Mouse (Mus musculus) gastrocnemius, postnatal 14 days (tissue): ENCODE results near the gene Tlcd2. TPM values are rescaled to one million over a fixed set of nuclear protein-coding genes. Genes with fewer than 3 reads are reported as not detected.
A peak's percentile ranks its signal among the peaks of the same experiment; 100 is the strongest.

Source experiments
- DNase-seq: peaks from one replicate; pipeline ENCODE4 v3.0.0; 2021; ENCODE audit warnings: mixed read lengths
- intact Hi-C: fragments of 180-260 bp; cut with DNase I; formaldehyde crosslinking; loops from one replicate; pipeline ENCODE4 v1.15.1; 2025; ENCODE audit warnings: low total_unique reads
- total RNA-seq, 2 experiments: library from RNA; stranded (reverse); gene quantifications; 2 replicates each; pipeline ENCODE4 v1.2.3; 2021

The Tlcd2 gene
- total RNA-seq, 2 experiments from 2014 or later = 17.3 to 23.0 TPM

DNA sequence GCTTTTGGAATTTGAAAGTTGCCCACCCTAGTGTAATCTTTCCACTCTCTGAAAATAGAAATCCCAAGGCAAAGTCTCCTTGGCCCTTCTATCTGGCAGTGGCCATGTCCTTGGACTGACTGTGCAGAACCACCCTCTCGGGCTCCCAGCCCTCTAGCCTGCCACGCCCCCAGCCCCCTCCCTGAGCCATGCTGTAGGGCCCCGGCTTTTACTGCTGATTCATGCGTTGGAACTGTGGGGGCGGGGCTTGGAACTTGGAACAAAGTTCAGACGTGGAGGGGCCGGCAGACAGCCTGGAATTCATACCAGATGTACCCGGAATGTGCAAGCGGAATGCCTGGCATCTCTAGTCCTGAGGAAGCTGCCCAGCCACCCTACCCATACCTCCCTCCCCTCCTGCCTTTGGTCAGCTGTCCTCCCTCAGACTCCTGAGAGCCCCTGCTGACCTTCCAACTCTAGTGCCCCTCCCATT lies 1.4 kb downstream of the Tlcd2 start:
- peak; percentile 97 for DNase-seq
- intact Hi-C loops = no loop called here

DNA sequence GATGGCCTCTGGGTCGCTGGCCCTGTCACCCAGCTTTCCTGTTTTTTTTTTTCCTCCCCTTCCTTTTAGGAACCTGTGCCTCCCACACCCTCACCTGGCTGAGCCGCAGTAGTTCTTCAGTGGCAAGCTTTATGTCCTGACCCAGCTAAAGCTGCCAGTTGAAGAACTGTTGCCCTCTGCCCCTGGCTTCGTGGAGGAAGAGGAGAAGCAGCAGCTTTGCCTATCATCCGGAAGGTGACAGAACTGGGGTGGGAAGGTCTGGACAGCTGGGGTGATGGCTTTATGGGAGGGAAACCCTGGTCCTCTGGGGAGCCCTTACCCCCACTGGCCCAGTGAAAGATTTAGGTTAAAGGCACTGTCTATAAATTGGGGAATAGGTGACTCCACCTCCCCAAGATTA lies 2.1 kb downstream of the Tlcd2 start:
- DNase-seq = no peak
- intact Hi-C loops = no loop called here

DNA sequence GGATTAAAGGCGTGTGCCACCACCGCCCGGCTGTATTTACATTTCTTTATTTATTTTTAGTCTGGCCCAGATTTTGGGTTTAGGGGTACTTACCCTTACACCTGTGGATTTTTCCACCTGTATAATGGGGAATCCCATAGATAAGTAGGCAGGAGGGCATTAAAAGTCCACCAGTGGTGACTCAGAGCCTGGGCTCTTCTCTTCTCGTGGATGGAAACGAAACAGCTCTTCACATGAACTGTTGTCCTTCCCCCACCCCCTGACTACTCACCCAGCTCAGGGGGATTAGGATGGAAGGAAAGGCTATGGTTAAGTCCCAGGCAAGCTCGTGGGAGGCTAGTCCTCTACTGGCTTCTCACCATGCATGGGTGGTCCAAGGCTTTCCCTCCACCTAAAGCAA lies 2.9 kb downstream of the Tlcd2 start:
- intact Hi-C loops = no loop called here
- DNase-seq = no peak

DNA sequence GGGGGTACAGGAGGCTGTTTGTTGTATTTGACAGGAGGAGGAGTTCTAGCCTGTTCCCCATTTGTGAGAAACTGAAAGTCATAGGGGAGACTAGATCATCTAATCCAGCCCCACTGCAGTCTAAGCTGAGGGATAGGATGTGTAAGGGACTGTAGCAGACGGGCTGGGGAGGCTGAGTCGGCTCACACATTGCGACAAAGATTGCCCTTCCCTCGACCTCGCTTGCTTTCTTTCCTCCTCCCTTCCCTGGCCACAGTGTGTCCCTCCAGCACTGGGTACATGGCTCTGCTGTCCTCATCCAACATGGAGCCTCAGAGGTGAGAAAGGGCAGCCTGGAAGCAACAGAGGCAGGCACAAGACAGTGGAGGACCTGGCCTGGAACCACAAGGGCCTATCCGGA lies 3.5 kb downstream of the Tlcd2 start:
- intact Hi-C loops = no loop called here
- DNase-seq = no peak

DNA sequence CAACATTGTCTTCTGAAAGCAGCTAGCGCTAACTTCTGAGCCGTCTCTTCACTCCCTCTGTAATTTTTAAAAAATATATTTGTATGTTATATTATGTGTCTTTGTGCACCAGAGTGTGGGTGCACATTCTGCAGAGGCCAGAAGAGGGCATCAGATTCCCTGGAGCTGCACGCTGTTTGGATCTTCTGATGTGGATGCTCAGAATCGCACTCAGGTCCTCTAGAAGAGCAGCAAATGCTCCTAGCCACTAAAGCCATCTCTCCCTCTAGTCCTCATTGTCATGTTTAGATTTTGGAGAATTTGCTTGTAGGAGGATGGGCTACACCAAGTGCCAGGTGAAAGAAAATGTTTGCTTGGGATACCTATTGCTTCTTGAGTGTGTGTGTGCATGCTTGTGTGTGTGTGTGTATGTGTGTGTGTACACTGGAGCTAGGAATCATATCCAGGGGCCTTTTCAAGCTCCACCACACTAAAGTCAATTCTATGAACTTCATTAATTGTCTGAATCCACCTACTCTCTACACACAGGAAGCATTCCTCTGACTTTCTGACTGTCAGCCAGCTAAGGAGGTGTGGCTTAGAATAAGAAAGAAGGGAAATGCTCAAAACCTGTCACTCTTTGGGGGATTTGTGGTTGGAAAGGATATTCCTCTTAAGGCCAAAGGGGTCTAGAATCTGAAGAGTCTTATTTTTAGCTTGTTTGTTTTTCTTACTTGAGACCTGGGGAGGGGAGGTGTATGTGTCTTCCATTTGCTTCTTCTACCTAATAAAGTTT lies 5.4 kb downstream of the Tlcd2 start:
- intact Hi-C loops = no loop called here
- no peak for DNase-seq

DNA sequence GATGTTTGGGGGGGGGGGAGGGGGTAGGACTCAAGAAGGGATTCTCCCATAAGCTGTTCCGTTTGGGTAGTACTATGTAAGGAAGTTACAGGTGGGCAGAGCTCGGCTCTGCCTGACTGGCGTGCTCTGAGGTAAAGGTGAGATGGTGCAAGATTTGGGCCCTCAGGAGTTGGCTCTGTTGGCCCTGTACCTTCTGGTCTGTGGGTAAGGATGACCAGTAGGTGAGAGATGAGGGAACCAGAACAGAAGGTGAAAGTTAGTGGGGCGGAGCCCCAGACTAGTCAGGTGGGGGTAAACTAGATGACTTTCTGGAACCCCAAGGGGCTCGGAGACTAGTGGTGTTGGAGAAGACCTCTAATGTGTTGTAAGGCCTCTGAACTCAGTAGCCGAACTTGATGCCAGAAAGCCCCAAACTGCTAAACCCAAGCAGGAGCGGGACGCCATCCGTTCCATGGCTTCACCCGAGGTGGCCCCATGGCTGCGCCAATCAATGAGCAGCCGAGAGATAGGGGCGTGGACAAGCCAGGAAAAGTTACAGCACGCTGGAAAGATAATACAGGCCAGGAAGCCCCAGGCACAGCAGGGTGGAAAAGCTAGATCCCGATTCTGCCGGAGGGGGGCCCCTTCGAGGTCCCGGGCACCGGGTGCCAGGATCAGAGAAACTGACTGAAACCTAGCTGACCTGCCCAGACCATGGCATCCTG lies 6.1 kb downstream of the Tlcd2 start:
- intact Hi-C loops = no loop called here
- DNase-seq = peak; percentile 84

DNA sequence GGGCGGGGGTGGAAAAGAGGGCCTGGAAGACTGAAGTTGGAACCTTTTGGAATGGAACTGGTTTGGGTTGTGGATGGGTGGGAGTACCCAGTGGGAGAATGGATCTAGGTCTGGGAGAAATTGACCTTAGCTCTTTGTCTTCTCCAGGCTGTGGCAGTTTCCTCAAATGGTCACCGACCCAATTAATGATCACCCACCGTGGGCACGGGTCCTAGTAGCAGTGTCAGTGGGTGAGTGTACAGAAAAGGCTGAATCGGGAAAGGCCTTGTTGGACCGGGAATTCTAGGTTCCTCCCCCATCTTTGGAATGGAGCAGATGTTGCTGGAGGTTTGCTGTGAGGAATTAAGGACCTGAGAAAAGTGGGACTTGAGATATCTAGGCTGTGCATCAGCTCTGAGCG lies 6.9 kb downstream of the Tlcd2 start:
- intact Hi-C loops = no loop called here
- DNase-seq = no peak

DNA sequence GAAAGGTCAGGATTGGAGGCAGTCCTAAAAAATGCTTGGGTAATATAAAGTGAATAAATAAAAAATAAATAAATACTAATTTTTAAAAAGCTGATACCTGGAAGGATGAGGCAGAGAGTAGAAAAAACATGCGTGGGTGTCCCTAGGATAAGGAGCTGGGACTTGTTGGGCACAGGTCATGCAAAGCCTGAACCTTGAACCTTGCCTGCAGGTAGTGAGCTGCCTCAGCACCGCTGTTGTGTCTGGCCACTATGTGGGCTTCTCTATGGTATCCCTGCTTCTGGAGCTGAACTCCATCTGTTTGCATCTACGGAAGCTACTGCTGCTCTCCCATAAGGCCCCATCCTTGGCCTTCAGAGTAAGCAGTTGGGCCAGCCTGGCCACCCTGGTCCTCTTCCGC lies 7.7 kb downstream of the Tlcd2 start:
- intact Hi-C loops = no loop called here
- DNase-seq = no peak

DNA sequence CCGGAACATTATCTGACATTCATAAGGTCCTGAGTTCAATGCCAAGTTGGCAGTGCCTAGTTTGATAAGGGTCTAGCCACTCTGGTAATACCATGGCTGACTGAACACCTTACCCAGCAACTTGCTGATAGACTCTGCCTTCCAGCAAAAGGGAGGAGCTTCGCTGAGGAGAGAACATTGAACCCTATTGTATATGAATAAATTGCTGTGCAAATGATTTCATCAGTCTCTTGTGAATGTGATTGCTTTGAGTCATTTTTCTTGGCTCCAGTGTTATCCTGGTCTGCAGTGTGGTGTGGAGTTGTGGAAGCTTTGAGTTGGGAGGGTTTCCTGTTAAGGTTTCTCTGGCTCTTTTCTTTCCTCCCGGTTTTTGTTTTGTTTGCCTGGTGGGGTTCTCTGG lies 9.2 kb downstream of the Tlcd2 start:
- no peak for DNase-seq

DNA sequence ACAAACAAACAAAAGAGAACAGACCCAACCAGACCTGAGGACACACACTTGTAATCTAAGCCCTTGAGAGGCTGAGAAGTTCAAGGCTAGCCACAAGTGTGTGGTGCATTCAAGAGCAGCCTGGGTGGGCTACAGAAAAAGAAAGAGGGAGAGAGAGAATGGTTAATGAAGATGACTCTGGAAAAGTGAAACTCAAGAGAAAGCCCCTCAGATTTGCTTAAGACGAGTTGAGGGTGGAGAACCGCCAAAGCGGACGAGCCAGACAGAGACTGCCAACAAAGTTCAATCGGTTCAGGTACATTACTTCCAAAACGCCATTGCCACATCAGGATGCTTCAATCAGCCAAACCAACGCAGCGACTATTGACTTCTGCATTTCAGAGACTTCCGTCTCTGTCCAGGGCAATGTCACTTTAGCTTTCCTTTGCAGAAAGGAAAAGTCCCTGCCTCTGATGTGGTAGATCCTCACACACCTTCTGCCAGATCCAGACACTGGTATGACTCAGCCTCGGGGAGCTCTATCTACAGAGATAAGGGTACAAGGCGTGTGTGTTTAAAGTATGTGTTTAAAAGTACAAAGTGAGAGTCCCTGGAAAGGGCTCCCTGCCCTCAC lies 11.1 kb downstream of the Tlcd2 start:
- DNase-seq = no peak
- intact Hi-C loops = no loop called here

More for the DNA sequence above, 9.2 kb downstream of the Tlcd2 start:
- intact Hi-C loops = no loop called here

DNA sequence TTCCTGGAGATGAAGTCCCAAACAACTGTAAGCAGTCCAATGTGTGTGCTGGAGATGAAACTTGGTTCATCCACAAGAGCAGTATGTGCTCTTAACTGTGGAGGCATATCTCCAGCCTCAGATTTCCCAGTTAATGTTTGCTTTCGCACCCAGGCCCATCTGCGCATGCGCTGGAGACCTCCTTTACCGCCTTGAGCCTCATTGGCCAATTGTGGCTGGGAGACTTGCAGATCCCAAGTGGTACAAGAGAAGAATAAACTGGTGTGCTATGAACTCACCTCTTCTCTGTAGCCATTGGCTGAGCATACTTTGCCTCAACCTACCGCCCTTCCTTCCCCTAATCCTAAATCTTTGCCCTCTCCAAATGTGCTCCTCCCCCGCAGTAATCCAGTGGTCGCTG lies 11.9 kb downstream of the Tlcd2 start:
- intact Hi-C loops = no loop called here
- DNase-seq = no peak

DNA sequence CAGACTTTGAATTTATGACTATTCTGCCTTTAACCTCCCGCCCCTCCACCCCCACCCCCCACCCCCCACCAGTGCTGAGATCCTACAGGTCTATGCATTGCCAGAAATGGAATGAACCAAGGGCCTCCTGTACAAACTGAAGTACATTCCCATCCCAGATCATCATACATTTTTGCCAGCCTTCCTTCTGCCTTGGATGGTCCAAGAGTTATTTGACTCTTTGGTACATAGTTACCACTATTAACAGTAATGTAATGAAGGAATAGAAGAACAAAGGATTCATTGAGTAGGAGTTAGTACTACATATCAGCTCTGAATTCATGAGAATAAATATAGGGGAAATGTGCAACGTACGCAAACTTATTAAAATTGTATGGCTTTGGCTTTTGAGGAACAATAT lies 24.7 kb downstream of the Tlcd2 start:
- intact Hi-C loops = no loop called here
- DNase-seq = no peak

DNA sequence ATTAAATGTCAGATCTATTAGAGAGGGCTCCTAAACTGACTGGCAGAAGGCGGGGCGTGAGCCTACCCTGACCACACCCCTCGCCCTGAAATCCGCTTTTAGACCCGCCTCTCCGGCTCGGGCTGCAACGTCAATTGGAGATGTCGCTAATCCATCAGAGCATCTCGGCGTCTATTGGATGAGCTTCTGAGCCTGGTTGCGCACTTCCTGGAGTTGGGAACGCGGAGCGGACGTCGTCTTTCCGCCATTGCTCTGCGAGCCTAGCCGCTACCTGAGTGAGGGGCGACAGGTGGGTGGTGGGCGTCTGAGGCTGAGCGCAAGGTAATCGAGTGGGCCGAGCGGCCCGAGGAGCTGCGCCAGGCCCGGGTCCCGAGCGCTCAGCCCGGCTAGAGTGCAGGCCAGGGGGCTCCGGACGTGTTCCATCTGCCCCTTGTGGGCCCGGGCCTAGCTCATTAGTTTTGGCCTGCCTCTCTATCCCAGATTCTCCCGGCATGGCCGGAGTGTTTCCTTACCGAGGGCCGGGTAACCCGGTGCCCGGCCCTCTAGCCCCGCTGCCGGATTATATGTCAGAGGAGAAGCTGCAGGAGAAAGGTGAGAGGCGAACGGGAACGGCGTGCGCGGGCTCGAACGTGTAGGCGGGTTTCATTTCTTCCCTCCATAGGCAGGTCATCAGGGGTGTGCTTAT lies 25.2 kb downstream of the Tlcd2 start, which contains the start of gene Prpf8:
Gene Prpf8 (plus strand): TSS at position 216 of the 685 bp plus-strand sequence.
- intact Hi-C loops = no loop called here
- DNase-seq = peak; percentile 93

DNA sequence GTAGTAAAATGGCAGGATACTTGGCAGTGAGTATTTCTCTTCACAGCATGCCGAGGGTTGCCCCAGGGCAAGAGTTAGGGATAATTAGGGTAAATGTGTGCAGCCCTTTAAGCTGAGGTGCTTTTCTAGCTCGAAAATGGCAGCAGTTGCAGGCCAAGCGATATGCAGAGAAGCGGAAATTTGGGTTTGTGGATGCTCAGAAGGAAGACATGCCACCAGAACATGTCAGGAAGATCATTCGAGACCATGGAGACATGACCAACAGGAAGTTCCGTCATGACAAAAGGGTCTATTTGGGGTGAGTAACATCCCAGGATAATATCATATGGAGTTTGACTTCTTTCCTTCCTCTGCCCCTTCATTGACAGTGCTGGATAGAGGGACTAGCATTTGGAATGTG lies 26.0 kb downstream of the Tlcd2 start:
- intact Hi-C loops = no loop called here
- no peak for DNase-seq

DNA sequence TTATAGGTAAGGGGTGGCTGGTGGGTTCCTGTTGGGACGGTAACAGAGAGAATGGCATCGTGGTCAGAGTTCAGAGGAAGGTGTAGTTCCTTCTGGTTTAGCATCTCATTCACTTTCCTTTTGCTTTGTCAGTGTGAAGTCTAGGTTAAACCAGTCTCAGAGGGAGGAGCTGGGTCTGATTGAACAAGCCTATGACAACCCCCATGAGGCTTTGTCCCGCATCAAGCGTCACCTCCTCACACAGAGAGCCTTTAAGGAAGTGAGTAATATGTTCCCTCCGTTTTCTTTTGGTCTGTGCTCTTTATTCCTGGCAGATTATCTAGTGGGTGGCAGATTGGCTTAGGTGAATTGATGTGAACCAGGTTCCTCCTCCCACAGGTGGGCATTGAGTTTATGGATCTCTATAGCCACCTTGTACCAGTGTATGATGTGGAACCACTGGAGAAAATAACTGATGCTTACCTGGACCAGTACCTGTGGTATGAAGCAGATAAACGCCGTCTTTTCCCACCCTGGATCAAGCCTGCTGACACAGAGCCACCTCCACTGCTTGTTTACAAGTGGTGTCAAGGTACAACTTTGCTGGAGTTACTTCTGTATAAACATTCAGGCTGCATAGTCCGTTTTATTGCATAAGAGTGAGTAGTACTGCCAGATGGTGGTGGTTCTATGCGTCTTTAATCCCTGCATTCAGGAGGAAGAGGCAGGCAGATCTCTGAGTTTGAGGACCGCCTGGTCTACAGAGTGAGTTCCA lies 33.0 kb downstream of the Tlcd2 start:
- DNase-seq = no peak
- intact Hi-C loops = no loop called here

DNA sequence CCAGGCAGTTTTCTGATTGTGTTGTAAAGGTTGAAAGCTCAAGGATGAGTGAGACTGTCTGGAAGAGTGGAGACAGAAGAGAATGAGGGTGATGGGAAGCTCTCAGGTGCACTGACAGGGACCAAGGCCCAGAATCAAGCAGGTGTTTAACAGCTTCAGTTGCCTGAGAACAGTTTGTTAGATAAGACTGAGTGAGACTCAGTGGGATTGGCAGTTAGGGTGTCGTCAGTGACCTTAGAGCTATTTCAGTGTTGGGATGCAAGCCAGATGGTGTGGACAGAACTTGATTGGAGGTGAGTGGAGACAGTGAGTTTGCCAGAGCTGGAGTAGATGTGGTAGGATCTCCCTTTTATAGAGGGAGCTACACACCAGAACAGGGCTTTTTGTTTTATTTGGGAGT lies 36.6 kb downstream of the Tlcd2 start:
- intact Hi-C loops = no loop called here
- no peak for DNase-seq

DNA sequence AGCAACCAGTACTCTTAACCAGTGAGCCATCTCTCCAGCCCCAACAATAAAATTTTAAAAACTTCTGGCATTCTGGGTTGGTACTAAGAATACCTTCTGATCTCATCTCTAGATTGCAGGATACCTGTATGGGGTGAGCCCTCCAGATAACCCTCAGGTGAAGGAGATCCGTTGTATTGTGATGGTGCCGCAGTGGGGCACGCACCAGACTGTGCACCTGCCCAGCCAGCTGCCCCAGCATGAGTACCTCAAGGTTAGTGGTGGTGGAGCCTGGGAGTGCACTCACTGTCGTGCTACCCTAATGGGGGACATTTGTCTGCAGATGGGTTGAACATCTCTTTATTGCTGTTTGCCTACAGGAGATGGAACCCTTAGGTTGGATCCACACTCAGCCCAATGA lies 46.6 kb downstream of the Tlcd2 start:
- DNase-seq = no peak
- intact Hi-C loops = loop anchor here (10.0 kb wide), 1 partner anchor 103 kb away; no protein-coding TSS in a partner anchor

DNA sequence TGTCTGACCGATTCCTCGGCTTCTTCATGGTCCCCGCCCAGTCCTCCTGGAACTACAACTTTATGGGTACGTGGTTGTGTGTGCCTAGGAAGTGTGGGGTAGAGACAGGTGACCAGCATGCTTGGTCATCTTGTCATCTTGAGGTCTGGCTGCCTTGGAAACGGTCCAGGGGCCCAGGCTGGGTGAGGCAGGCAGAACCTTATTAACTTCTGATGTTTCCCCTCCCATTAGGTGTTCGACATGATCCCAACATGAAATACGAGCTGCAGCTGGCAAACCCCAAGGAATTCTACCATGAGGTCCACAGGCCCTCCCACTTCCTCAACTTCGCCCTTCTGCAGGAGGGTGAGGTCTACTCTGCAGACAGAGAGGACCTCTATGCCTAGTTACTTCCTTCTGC lies 47.4 kb downstream of the Tlcd2 start:
- DNase-seq = no peak
- intact Hi-C loops = loop anchor here (10.0 kb wide), 1 partner anchor 104 kb away; no protein-coding TSS in a partner anchor
